Mouse (Mus musculus) MEL (cell line): ENCODE measurements around the gene Osbpl9. TPM values are rescaled to one million over a fixed set of nuclear protein-coding genes. Genes with fewer than 3 reads are reported as not detected.

Experiments
- DNase-seq: peaks from one replicate; pipeline ENCODE4 v3.0.0; 2011; ENCODE audit warnings: low read depth, low spot score
- H3K27ac ChIP-seq: 2 replicates; pipeline ENCODE4 v1.5.1; 2012; ENCODE audit warnings: low read depth, mild to moderate bottlenecking, control low read depth, low read length, moderate library complexity; ENCODE audit not compliant: control insufficient read depth
- H3K27me3 ChIP-seq, 2 experiments: fragments of 150-350 bp in 1 of 2; sonication (generic) in 1 of 2; 2 replicates each; pipeline ENCODE4 v1.6.1; 2012; ENCODE audit warnings: low read length in 2 of 2, mild to moderate bottlenecking in 2 of 2, improper control_type of control experiment in 1 of 2, moderate library complexity in 1 of 2; ENCODE audit not compliant: insufficient read depth in 2 of 2, control insufficient read depth in 1 of 2
- H3K36me3 ChIP-seq, 2 experiments: 2 replicates each; pipeline ENCODE4 v1.6.1; 2012 to 2014; ENCODE audit warnings: low read length in 2 of 2, improper control_type of control experiment in 1 of 2, inconsistent platforms in 1 of 2, mild to moderate bottlenecking in 1 of 2; ENCODE audit not compliant: insufficient read depth in 2 of 2, control insufficient read depth in 1 of 2
- H3K4me1 ChIP-seq, 2 experiments: fragments of 150-350 bp in 1 of 2; sonication (generic) in 1 of 2; 2 replicates each; pipeline ENCODE4 v1.6.1; 2012; ENCODE audit warnings: low read length in 2 of 2, improper control_type of control experiment in 1 of 2, mild to moderate bottlenecking in 1 of 2; ENCODE audit not compliant: insufficient read depth in 2 of 2, control insufficient read depth in 1 of 2
- H3K4me3 ChIP-seq, 2 experiments: fragments of 150-350 bp in 1 of 2; sonication (generic) in 1 of 2; 2 replicates each; pipeline ENCODE4 v1.5.1; 2012; ENCODE audit warnings: low read depth in 2 of 2, low read length in 2 of 2, mild to moderate bottlenecking in 2 of 2, moderate library complexity in 2 of 2, control low read depth in 1 of 2, improper control_type of control experiment in 1 of 2; ENCODE audit not compliant: control insufficient read depth in 1 of 2, insufficient read depth in 1 of 2
- H3K79me2 ChIP-seq: 2 replicates; pipeline ENCODE4 v1.6.1; 2012; ENCODE audit warnings: mild to moderate bottlenecking, low read length, moderate library complexity; ENCODE audit not compliant: control insufficient read depth, poor library complexity, insufficient read depth
- H3K9ac ChIP-seq: 2 replicates; pipeline ENCODE4 v1.6.1; 2012; ENCODE audit warnings: low read depth, mild to moderate bottlenecking, control low read depth, low read length, moderate library complexity; ENCODE audit not compliant: control insufficient read depth, poor library complexity, severe bottlenecking
- H3K9me3 ChIP-seq: fragments of 150-350 bp; sonication (generic); replicated peaks from 2 replicates; pipeline ENCODE4 v1.6.1; 2012; ENCODE audit warnings: mild to moderate bottlenecking, low read length, improper control_type of control experiment, moderate library complexity; ENCODE audit not compliant: insufficient read depth
- CHD1 ChIP-seq: IDR thresholded peaks from 2 replicates; pipeline ENCODE4 v1.6.1; 2012; ENCODE audit warnings: low read depth, mild to moderate bottlenecking, inconsistent platforms, low read length, improper control_type of control experiment
- CHD2 ChIP-seq: IDR thresholded peaks from 2 replicates; pipeline ENCODE4 v1.6.1; 2011; ENCODE audit warnings: low read length, improper control_type of control experiment
- CTCF ChIP-seq, 3 experiments: IDR thresholded peaks in 2 of 3; conservative IDR thresholded peaks in 1 of 3; 2 replicates each; pipeline ENCODE4 v1.5.1; 2011 to 2012; ENCODE audit warnings: low read length in 3 of 3, low read depth in 2 of 3, mild to moderate bottlenecking in 2 of 3, improper control_type of control experiment in 1 of 3, inconsistent platforms in 1 of 3, mixed read lengths in 1 of 3, moderate library complexity in 1 of 3; ENCODE audit not compliant: control insufficient read depth in 1 of 3, insufficient read depth in 1 of 3, poor library complexity in 1 of 3, severe bottlenecking in 1 of 3
- ELF1 ChIP-seq: IDR thresholded peaks from 2 replicates; pipeline ENCODE4 v1.6.1; 2014; ENCODE audit warnings: low read depth, mild to moderate bottlenecking, inconsistent platforms, low read length, improper control_type of control experiment, moderate library complexity
- EP300 ChIP-seq, 2 experiments: IDR thresholded peaks; 2 replicates each; pipeline ENCODE4 v1.6.1; 2011; ENCODE audit warnings: improper control_type of control experiment in 2 of 2, low read length in 2 of 2, low read depth in 1 of 2, mild to moderate bottlenecking in 1 of 2
- ETS1 ChIP-seq: IDR thresholded peaks from 2 replicates; pipeline ENCODE4 v1.6.1; 2012; ENCODE audit warnings: low read depth, mild to moderate bottlenecking, inconsistent platforms, low read length, improper control_type of control experiment, moderate library complexity
- GABPA ChIP-seq: IDR thresholded peaks from 2 replicates; pipeline ENCODE4 v1.6.1; 2012; ENCODE audit warnings: low read depth, mild to moderate bottlenecking, inconsistent platforms, low read length, improper control_type of control experiment, moderate library complexity
- JUND ChIP-seq: IDR thresholded peaks from 2 replicates; pipeline ENCODE4 v1.6.1; 2011; ENCODE audit warnings: low read depth, mild to moderate bottlenecking, improper control_type of control experiment, low read length
- KAT2A ChIP-seq: conservative IDR thresholded peaks from 2 replicates; pipeline ENCODE4 v1.6.1; 2012; ENCODE audit warnings: low read depth, low read length, improper control_type of control experiment, inconsistent platforms
- MYB ChIP-seq: IDR thresholded peaks from 2 replicates; pipeline ENCODE4 v1.6.1; 2011; ENCODE audit warnings: mild to moderate bottlenecking, low read depth, low read length, improper control_type of control experiment
- MYC ChIP-seq: IDR thresholded peaks from 2 replicates; pipeline ENCODE4 v1.6.1; 2011; ENCODE audit warnings: low read depth, mild to moderate bottlenecking, low read length, improper control_type of control experiment, moderate library complexity
- NELFE ChIP-seq: IDR thresholded peaks from 2 replicates; pipeline ENCODE4 v1.6.1; 2011; ENCODE audit warnings: low read depth, low read length, improper control_type of control experiment
- NRF1 ChIP-seq: IDR thresholded peaks from 2 replicates; pipeline ENCODE4 v1.6.1; 2014; ENCODE audit warnings: low read depth, mild to moderate bottlenecking, inconsistent platforms, low read length, improper control_type of control experiment, moderate library complexity; ENCODE audit not compliant: poor library complexity, insufficient read depth, severe bottlenecking
- POLR2A ChIP-seq, 2 experiments: IDR thresholded peaks; 2 replicates each; pipeline ENCODE4 v1.6.1; 2011 to 2012; ENCODE audit warnings: low read length in 2 of 2, mild to moderate bottlenecking in 2 of 2, control low read depth in 1 of 2, improper control_type of control experiment in 1 of 2, low read depth in 1 of 2, moderate library complexity in 1 of 2; ENCODE audit not compliant: control insufficient read depth in 1 of 2, insufficient read depth in 1 of 2, poor library complexity in 1 of 2
- POLR2AphosphoS5 ChIP-seq: IDR thresholded peaks from 2 replicates; pipeline ENCODE4 v1.6.1; 2012; ENCODE audit warnings: low read depth, borderline replicate concordance, mild to moderate bottlenecking, inconsistent platforms, low read length, moderate library complexity, mixed read lengths
- RCOR1 ChIP-seq: IDR thresholded peaks from 2 replicates; pipeline ENCODE4 v1.6.1; 2012; ENCODE audit warnings: low read depth, mild to moderate bottlenecking, inconsistent platforms, low read length, improper control_type of control experiment
- SIN3A ChIP-seq: IDR thresholded peaks from 2 replicates; pipeline ENCODE4 v1.6.1; 2012; ENCODE audit warnings: low read length, improper control_type of control experiment, inconsistent platforms
- SMC3 ChIP-seq: IDR thresholded peaks from 2 replicates; pipeline ENCODE4 v1.6.1; 2011; ENCODE audit warnings: low read depth, low read length, improper control_type of control experiment
- TBP ChIP-seq: IDR thresholded peaks from 2 replicates; pipeline ENCODE4 v1.8.0; 2011; ENCODE audit warnings: low read depth, low read length, improper control_type of control experiment
- TCF12 ChIP-seq: IDR thresholded peaks from 2 replicates; pipeline ENCODE4 v1.6.1; 2014; ENCODE audit warnings: low read depth, mild to moderate bottlenecking, inconsistent platforms, low read length, improper control_type of control experiment, moderate library complexity
- USF1 ChIP-seq: IDR thresholded peaks from 2 replicates; pipeline ENCODE4 v1.6.1; 2014; ENCODE audit warnings: low read depth, mild to moderate bottlenecking, inconsistent platforms, low read length, improper control_type of control experiment, moderate library complexity
- ZMIZ1 ChIP-seq: IDR thresholded peaks from 2 replicates; pipeline ENCODE4 v1.6.1; 2012; ENCODE audit warnings: low read depth, mild to moderate bottlenecking, inconsistent platforms, low read length, improper control_type of control experiment, moderate library complexity
- ZNF384 ChIP-seq: IDR thresholded peaks from 2 replicates; pipeline ENCODE4 v1.6.1; 2012; ENCODE audit warnings: low read depth, mild to moderate bottlenecking, inconsistent platforms, low read length, improper control_type of control experiment
- polyA plus RNA-seq, 2 experiments: library from polyadenylated mRNA; stranded (reverse) in 1 of 2; unstranded in 1 of 2; fragments of >175 nt in 1 of 2; fragments of >200 nt in 1 of 2; gene quantifications; 2 replicates each; pipeline versions ENCODE4 v1.2.1 to v1.2.4; 2012; ENCODE audit warnings: low replicate concordance in 2 of 2, low read depth in 1 of 2; ENCODE audit not compliant: insufficient read length in 2 of 2, insufficient read depth in 1 of 2, missing spikeins in 1 of 2
- total RNA-seq: library from RNA; depleted of rRNA; stranded (reverse); fragments of 300-350 nt; gene quantifications from 2 replicates; pipeline ENCODE4 v1.2.3, GENCODE M21; 2012

Osbpl9 gene
- total and polyA plus RNA-seq, 3 experiments, result 14.9 to 42.6 TPM; not detected in 1

GRCm38 (mm10) chr4:109125746-109126425 is 76.2 kb downstream of the Osbpl9 start:
- Histone ChIP-seq H3K9me3 (no peaks in the 10 kb centered on the region), H3K4me1 (peaks cover 2 to 9% of the 10 kb centered on the region in 2 experiments; a peak in 1 of 4 replicates)
- TF ChIP-seq TBP (no peak), POLR2A (IDR thresholded peaks at IDR 0.05; ENCODE audit: control insufficient read depth in 1 of 2, insufficient read depth in 1 of 2, low read depth in 1 of 2, low read length in 2 of 2, poor library complexity in 1 of 2) (no peak), RCOR1 (no peak), MYC (no peak)

DNA sequence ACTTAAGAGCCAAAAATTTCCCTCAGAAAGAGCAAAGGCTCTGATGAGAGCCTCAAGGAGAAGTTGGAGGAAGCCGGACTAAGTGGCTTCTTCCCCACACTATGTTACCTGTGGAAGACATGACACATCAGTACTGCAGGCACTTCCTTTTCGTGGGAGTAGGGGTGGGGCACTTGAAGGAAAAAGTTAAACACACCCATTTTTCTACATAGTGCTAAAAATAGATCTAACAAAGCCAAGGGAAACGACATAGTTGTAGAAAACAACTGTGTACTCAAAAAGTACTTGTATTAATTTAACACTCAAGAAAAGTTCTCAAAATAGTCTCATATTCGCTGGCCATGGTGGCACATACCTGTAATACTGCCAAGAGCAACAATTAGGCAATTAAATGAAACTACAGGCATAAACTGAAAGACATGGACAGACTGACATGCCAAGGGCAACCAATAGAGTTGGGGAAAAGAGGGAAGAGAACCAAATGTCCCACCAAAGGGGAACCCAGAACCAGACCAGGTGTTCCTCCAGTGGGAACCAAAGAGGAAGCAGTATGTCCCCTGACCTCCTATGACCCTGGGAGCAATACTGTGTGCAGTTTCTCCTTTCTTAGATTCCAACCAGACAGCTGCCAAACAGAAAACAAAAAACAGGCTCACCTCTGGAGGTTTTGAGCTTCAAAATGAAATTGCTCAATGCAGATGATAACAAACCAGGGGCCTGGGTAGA is 79.1 kb downstream of the Osbpl9 start:
- no peak overlapping the region for H3K9ac ChIP-seq
- no peak overlapping the region for H3K27ac ChIP-seq
- peaks cover 0 to 13% of the 10 kb centered on the region in 2 experiments; a peak in 2 of 4 replicates for H3K36me3 ChIP-seq
- peak; percentile 27 for DNase-seq
- TF ChIP-seq RCOR1, result no peak
- no peak for TF ChIP-seq USF1
- TF ChIP-seq GABPA, result no peak
- no peak for TF ChIP-seq ZNF384
- no peak for TF ChIP-seq JUND
- no peak for TF ChIP-seq SMC3
- TF ChIP-seq ZMIZ1, result no peak
- no peak for TF ChIP-seq CHD1
- no peak for TF ChIP-seq KAT2A
- TF ChIP-seq, all 39 proteins: peak for 0
- peaks cover 5 to 12% of the 10 kb centered on the region in 2 experiments; a peak in 3 of 4 replicates for H3K4me1 ChIP-seq
- no peaks in the 10 kb centered on the region; the same call in 1 of the 2 replicates for H3K79me2 ChIP-seq
- H3K27me3 ChIP-seq, result no peaks in the 10 kb centered on the region
- H3K4me3 ChIP-seq, result no peak overlapping the region
- no peaks in the 10 kb centered on the region for H3K9me3 ChIP-seq

More at GRCm38 (mm10) chr4:109125746-109126425, 76.2 kb downstream of the Osbpl9 start:
- Histone ChIP-seq H3K27me3 (no peaks in the 10 kb centered on the region), H3K36me3 (peaks cover 0 to 8% of the 10 kb centered on the region in 2 experiments; a peak in 2 of 4 replicates), H3K4me3 (no peak overlapping the region), H3K27ac (no peak overlapping the region), H3K79me2 (no peaks in the 10 kb centered on the region), H3K9ac (no peak overlapping the region)
- no peak for DNase-seq

DNA sequence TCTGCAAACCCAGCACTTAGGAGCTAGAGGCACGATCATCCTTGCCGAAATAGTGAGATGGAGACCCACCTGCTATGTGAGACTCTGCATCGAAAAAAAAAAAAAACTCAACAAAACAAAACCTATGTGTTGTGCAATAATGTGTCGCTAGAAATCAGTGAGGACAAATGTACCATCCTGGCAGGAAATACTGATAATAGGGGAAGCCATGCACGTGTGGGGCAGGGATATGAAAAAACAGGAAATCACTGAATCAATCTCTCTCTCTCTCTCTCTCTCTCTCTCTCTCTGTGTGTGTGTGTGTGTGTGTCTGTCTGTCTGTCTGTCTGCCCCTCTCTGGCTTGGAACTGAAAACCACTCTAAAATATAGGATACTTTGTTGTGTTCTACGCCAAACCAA is 81.3 kb downstream of the Osbpl9 start:
- no peak overlapping the region for H3K27ac ChIP-seq
- peaks cover 0 to 22% of the 10 kb centered on the region in 2 experiments; a peak in 2 of 4 replicates for H3K36me3 ChIP-seq
- H3K9ac ChIP-seq, result no peak overlapping the region
- peaks cover 5 to 15% of the 10 kb centered on the region in 2 experiments for H3K4me1 ChIP-seq
- H3K27me3 ChIP-seq, result no peaks in the 10 kb centered on the region
- DNase-seq, result peak; percentile 27
- no peaks in the 10 kb centered on the region for H3K9me3 ChIP-seq
- H3K79me2 ChIP-seq, result no peaks in the 10 kb centered on the region; the same call in 1 of the 2 replicates
- H3K4me3 ChIP-seq, result no peak overlapping the region
- peak; percentile 35 to 38; a peak in 2 of 4 replicates for TF ChIP-seq EP300 (IDR thresholded peaks at IDR 0.05; ENCODE audit: low read depth in 1 of 2, low read length in 2 of 2)
- TF ChIP-seq ETS1, result no peak
- no peak for TF ChIP-seq NELFE
- TF ChIP-seq MYC, result 0 out of 2 replicates have a peak, but pooled peaks have one; percentile 38
- TF ChIP-seq MYB, result no peak
- TF ChIP-seq NRF1, result no peak
- TF ChIP-seq SIN3A, result no peak
- no peak for TF ChIP-seq CTCF (IDR thresholded peaks at IDR 0.05 in 2 of 3, conservative IDR thresholded peaks at IDR 0.05 in 1 of 3; ENCODE audit: control insufficient read depth in 1 of 3, insufficient read depth in 1 of 3, low read depth in 2 of 3, low read length in 3 of 3, poor library complexity in 1 of 3, severe bottlenecking in 1 of 3)
- no peak for TF ChIP-seq ELF1
- no peak for TF ChIP-seq CHD2
- TF ChIP-seq TBP, result no peak
- no peak for TF ChIP-seq POLR2AphosphoS5
- TF ChIP-seq USF1, result no peak
- peak; percentile 35; the same call in 1 of the 2 replicates for TF ChIP-seq TCF12
- peak; percentile 97 for TF ChIP-seq RCOR1
- TF ChIP-seq ZMIZ1, result no peak
